Mouse (Mus musculus): Measurements from ENCODE around the gene Urod.
A peak's percentile ranks its signal among the peaks of the same experiment; 100 is the strongest.

Gene Urod

GRCm38 (mm10) chr4:116993672-116994621, at the start of gene Urod:
Urod (minus strand) TSS chr4:116994413.
- DNase-seq, result peak; percentile 97

- DNase-seq, result peak; percentile 55
Observed at GRCm38 (mm10) chr4:117041283-117041721, 47.1 kb upstream of the Urod start.

- no peak for DNase-seq
Observed at GRCm38 (mm10) chr4:117040791-117041190, 46.6 kb upstream of the Urod start.

- DNase-seq, result peak; percentile 36
Observed at GRCm38 (mm10) chr4:117039925-117040687, 45.9 kb upstream of the Urod start.

- no peak for DNase-seq
Observed at GRCm38 (mm10) chr4:117031105-117031504, 36.9 kb upstream of the Urod start.

- no peak for DNase-seq
Observed at GRCm38 (mm10) chr4:117023469-117023868, 29.3 kb upstream of the Urod start.

- DNase-seq, result peak; percentile 88
Observed at GRCm38 (mm10) chr4:117019206-117020134, 25.3 kb upstream of the Urod start, which contains the start of gene Eif2b3. Eif2b3 (plus strand) TSS chr4:117019402.

GRCm38 (mm10) chr4:117018327-117018726, 24.1 kb upstream of the Urod start:
- no peak for DNase-seq

GRCm38 (mm10) chr4:117017738-117018137, 23.5 kb upstream of the Urod start:
- DNase-seq, result no peak

- DNase-seq, result no peak
Observed at GRCm38 (mm10) chr4:117014901-117015415, 20.7 kb upstream of the Urod start.

- DNase-seq, result no peak
Observed at GRCm38 (mm10) chr4:117013596-117013995, 19.4 kb upstream of the Urod start.

GRCm38 (mm10) chr4:117010231-117010630, 16.0 kb upstream of the Urod start:
- no peak for DNase-seq

- DNase-seq, result no peak
Observed at GRCm38 (mm10) chr4:117007058-117007457, 12.8 kb upstream of the Urod start.

GRCm38 (mm10) chr4:117005611-117006400, 11.6 kb upstream of the Urod start:
- no peak for DNase-seq

- DNase-seq, result no peak
Observed at GRCm38 (mm10) chr4:117004649-117005048, 10.4 kb upstream of the Urod start.

GRCm38 (mm10) chr4:117002543-117003521, 8.6 kb upstream of the Urod start:
- peak; percentile 66 for DNase-seq

GRCm38 (mm10) chr4:117001957-117002356, 7.7 kb upstream of the Urod start:
- DNase-seq, result no peak

- DNase-seq, result no peak
Observed at GRCm38 (mm10) chr4:116999513-117000154, 5.4 kb upstream of the Urod start.

GRCm38 (mm10) chr4:116995798-116996135, 1.6 kb upstream of the Urod start:
- DNase-seq, result peak; percentile 80
